Mouse (Mus musculus) thymus, postnatal 25 days (tissue): ENCODE measurements around the gene Zdhhc15.
"Not testable (repeated sequence)": the region's sequence is repeated elsewhere in the genome, so short reads cannot be mapped to it uniquely, and the experiment has no call there.

Source experiments
- DNase-seq: peaks from one replicate; pipeline ENCODE4 v3.0.0; 2022

Zdhhc15 gene

GRCm38 (mm10) chrX:104670757-104671549, at the start of gene Zdhhc15:
Zdhhc15 (minus strand) TSS chrX:104671064.
- DNase-seq = peak; percentile 61

- no peak for DNase-seq
Measured at GRCm38 (mm10) chrX:104707935-104708334, 37.1 kb upstream of the Zdhhc15 start.

GRCm38 (mm10) chrX:104669850-104670756, 761 bp downstream of the Zdhhc15 start:
- peak; percentile 7 for DNase-seq

- DNase-seq = no peak
Measured at GRCm38 (mm10) chrX:104656976-104657375, 13.9 kb downstream of the Zdhhc15 start.

GRCm38 (mm10) chrX:104612531-104612930, 58.3 kb downstream of the Zdhhc15 start:
- DNase-seq = no peak

- not testable (repeated sequence) for DNase-seq
Measured at GRCm38 (mm10) chrX:104603738-104604430, 67.0 kb downstream of the Zdhhc15 start.

- not testable (repeated sequence) for DNase-seq
Measured at GRCm38 (mm10) chrX:104602168-104602859, 68.5 kb downstream of the Zdhhc15 start.

GRCm38 (mm10) chrX:104573946-104574345, 96.9 kb downstream of the Zdhhc15 start:
- DNase-seq = no peak

- no peak for DNase-seq
Measured at GRCm38 (mm10) chrX:104567497-104567896, 103.4 kb downstream of the Zdhhc15 start.

GRCm38 (mm10) chrX:104545283-104545682, 125.6 kb downstream of the Zdhhc15 start:
- no peak for DNase-seq

- DNase-seq = no peak
Measured at GRCm38 (mm10) chrX:104543919-104544595, 126.8 kb downstream of the Zdhhc15 start.

GRCm38 (mm10) chrX:104542635-104543034, 128.2 kb downstream of the Zdhhc15 start:
- no peak for DNase-seq

GRCm38 (mm10) chrX:104501765-104502164, 169.1 kb downstream of the Zdhhc15 start:
- no peak for DNase-seq

- DNase-seq = no peak
Measured at GRCm38 (mm10) chrX:104489626-104490355, 181.1 kb downstream of the Zdhhc15 start.

GRCm38 (mm10) chrX:104488870-104489467, 181.9 kb downstream of the Zdhhc15 start:
- DNase-seq = no peak

- DNase-seq = no peak
Measured at GRCm38 (mm10) chrX:104488036-104488435, 182.8 kb downstream of the Zdhhc15 start.
